Mouse (Mus musculus): ENCODE measurements around the gene Atxn1.

The Atxn1 gene

DNA sequence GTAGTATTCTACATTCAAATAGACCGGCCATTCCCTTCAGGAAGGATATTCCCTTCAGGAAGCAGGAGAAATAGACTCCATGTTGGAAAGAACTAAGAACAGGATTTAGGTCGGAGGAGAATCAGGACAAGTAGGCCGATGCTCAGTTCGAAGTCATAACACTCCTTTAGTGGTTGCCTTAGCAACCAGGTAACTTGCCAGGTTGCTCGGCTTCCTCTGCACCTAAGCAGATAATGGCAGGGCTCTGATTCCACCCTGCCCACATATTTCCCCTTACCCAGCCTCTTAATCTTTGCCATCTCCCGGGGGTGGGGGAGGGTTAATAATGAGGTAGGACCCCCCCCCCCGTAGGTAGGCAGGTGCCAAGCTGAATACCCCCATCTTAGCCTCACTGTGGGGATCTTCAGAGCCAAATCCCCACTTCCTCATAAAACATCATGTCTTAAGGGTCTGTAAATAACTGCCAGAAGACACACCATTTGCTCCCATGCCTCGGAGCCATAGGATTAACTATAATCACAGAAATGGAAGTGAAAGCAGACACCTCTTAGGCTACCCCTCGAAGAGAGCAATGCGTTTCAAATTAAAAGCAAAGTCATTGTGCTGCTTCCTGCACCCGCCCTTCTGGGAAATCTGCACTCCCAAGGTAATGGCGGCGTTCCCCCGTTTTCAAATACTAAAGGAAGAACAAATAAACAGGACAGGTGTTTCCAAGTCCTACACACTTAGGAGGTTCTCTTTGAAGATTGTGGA, 240.1 kb downstream of the Atxn1 start:
- DNase-seq (ENCODE audit: low read depth, low spot score), result no peak

- DNase-seq (ENCODE audit: low read depth, low spot score), result no peak
Observed at GRCm38 (mm10) chr13:45722885-45723284, 241.9 kb downstream of the Atxn1 start.

DNA sequence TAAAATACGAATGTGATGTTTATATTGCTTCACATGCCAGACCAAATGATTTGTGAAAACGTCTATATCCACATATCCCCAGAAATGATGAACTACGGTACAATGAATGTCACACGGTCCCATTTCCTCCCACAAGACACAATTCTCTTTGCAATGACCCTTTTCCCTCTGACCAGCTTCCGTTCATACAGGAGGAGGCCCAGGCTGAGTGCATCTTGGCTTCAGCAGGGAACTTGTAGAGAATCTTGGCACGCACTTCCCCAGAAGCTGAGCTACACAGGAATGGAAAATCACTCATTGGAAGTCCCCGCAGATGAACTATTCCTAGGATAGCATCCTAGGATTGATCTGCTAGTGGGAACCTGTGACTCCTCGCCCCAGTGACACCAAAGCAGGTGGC, 243.2 kb downstream of the Atxn1 start:
- DNase-seq (ENCODE audit: low read depth, low spot score), result peak; percentile 57

DNA sequence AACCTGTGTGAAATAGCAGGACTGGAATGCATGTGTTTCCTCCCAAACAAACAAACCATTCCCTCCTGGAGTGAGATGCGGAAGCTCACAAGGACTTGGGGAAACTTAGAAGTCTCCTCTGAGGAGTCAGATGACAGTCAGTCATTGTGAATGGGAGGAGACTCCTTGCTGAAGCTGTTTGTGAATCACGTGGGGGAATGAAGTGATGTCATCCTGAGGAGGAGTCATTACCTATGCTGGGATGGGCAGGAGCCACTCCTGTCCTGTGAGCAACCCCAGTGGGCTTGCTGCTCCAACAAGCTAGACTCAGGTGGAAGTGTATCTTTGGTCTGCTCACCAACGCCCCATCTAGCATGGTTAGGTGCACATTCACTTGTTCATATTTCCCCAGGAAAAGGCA, 246.0 kb downstream of the Atxn1 start:
- DNase-seq (ENCODE audit: low read depth, low spot score), result no peak

- DNase-seq (ENCODE audit: low read depth, low spot score), result no peak
Observed at GRCm38 (mm10) chr13:45715583-45716180, 249.1 kb downstream of the Atxn1 start.

GRCm38 (mm10) chr13:45710041-45710440, 254.8 kb downstream of the Atxn1 start:
- DNase-seq (ENCODE audit: low read depth, low spot score), result no peak

- DNase-seq (ENCODE audit: low read depth, low spot score), result no peak
Observed at GRCm38 (mm10) chr13:45709402-45709801, 255.4 kb downstream of the Atxn1 start.

DNA sequence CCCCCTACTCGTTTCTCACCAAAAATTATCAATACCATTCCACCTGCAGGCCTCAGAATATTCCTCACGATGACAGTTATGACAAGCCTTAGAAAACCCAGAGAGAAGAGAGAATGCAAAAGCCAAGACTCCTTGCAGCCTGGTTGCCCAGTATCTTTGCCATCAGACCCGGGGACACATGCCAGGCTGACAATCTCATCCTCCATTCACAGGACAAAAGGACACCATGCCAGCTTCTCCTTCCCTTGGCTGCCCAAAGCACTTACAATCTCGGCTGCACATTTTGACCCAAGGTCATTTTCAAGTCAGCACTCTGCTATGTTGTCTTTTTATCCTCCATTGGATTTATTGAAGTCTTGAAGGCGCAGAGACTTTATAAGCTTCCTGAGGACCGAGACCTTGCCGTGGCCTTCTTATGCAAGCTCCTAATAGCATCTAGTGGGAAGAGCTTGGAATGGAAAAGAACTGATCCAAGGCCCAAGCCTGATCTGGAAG, 263.5 kb downstream of the Atxn1 start:
- no peak for DNase-seq (ENCODE audit: low read depth, low spot score)

- no peak for DNase-seq (ENCODE audit: low read depth, low spot score)
Observed at GRCm38 (mm10) chr13:45698982-45699381, 265.8 kb downstream of the Atxn1 start.

DNA sequence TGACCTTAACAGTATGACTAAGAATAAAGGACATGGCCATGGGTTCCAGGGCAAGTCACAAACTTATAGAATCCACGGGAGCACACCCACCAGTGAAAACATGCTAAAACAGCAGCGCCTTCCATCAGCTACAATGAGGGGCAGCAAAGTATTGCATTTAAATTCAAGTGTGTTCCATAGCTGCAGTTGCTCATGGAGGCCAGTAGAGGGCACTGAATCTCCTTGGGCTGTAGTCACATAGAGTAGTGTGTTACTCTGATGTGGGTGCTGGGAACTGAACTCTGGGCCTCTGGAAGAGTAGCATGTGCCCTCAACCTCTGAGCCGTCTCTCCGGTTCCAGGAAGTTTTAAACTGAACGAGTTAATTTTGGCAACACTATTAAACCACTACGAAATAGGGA, 268.8 kb downstream of the Atxn1 start:
- no peak for DNase-seq (ENCODE audit: low read depth, low spot score)

- no peak for DNase-seq (ENCODE audit: low read depth, low spot score)
Observed at GRCm38 (mm10) chr13:45694921-45695437, 269.8 kb downstream of the Atxn1 start.

- no peak for DNase-seq (ENCODE audit: low read depth, low spot score)
Observed at GRCm38 (mm10) chr13:45693953-45694352, 270.9 kb downstream of the Atxn1 start.

DNA sequence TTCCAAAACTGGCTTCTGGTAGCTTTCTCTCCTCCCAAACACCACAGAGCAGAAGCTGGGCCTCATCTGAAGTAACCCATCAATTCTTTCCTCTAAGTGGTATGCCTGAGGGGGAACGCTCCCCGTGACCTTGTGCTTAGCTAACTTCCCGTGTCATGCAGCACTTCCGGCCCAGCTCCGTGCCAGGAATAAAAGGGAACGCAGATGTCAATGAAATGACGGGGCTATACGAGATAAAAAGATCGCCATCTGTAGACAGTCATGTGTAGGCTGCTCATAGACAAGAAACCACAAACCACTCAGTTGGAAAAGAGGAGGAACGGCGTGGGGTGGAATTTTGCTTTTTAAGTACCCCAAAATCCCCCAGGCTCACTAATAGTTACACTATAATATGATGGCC, 271.3 kb downstream of the Atxn1 start:
- DNase-seq (ENCODE audit: low read depth, low spot score), result no peak

GRCm38 (mm10) chr13:45693126-45693525, 271.7 kb downstream of the Atxn1 start:
- DNase-seq (ENCODE audit: low read depth, low spot score), result no peak

DNA sequence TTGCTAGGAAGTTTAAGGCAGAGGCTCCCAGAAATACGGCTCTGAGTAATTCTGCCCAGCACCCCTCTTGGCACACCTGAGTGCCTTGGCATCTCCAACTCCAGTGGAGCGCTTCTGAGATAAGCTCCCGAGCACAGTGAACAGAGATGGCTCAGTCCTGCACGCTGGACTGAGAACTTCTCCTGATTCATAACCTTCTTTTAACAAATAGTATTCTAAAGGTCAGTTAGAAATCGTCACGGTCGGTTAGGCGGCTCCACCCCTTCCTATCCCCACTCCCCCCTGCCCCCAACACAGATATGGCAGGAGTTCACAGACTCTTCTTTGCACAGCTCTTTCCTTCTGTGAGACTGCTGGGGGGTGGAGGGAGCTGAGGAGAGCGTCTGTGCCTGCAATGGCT, 272.4 kb downstream of the Atxn1 start:
- no peak for DNase-seq (ENCODE audit: low read depth, low spot score)

GRCm38 (mm10) chr13:45690426-45690825, 274.4 kb downstream of the Atxn1 start:
- DNase-seq (ENCODE audit: low read depth, low spot score), result peak; percentile 84

DNA sequence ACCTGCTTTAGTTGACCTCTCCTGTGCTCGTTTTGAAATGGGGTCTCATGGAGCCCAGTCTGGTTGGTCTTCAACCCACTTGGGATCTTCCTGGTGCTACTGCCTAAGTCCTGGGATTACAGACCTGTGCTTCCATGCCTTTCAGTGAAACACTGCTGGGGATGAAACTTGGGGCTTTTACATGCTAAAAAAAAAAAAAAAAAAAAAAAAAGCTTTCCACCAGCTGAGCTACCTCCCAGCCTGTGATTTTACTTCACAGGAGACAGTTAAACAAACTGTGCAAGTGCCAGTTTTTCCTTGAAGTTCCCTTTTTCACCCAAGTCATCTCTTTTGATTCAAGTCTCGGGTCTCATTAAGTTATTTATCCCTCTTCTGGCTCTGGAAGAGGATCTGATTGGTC, 275.9 kb downstream of the Atxn1 start:
- no peak for DNase-seq (ENCODE audit: low read depth, low spot score)

DNA sequence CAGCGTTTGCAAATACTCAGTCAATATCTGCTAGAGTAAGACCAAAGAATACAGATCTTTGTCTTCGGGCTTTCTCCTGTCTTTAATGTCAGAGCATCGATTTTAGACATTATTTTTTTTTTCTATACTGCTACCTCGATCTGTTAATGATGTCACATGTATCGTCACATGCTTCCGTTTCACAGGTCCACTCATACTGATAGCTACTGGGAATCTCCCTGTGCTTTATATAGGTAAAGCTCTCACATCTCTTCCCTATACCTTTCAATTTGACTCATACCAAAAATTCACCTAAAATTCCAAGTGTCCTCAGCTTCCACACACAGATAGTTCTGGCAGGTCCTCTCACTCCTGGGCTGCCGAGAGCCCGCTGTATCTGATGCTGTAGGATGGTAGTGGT, 277.2 kb downstream of the Atxn1 start:
- no peak for DNase-seq (ENCODE audit: low read depth, low spot score)

GRCm38 (mm10) chr13:45686309-45686582, 278.6 kb downstream of the Atxn1 start:
- DNase-seq (ENCODE audit: low read depth, low spot score), result no peak

DNA sequence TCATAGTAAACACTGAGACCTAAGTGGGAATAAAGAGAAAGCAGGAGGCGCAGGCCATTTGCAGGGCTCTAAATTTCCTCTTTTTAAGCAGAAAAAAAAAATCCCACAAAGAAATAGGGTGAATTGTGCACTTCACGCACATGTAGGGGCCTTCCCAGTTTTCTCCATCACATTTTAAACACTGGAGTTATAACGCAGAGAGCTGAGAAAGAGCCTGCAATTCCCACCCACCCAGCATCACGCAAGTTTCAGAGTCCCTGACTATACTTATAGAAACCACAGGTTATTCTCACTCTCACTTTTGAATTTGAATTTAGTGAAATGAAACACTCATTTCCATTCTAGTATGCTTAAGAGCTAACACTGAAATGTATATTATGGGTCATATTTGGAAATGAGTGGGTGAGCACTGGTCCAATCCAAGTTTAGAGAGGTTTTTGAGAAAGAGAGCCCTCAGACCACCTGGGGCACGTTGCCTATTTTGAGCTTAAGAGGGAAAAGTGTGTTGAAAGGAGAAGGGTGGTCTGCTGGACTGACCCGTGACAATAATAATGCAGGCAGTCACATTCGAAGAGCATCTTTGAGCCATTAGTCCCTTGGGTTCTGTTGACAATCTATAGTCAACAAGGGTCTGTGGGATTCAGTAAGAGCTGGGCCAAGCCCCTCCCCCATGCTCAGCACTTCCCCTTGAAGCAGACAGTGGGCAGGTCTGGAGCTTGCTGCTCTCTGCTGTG, 279.1 kb downstream of the Atxn1 start:
- DNase-seq (ENCODE audit: low read depth, low spot score), result no peak

GRCm38 (mm10) chr13:45684891-45685311, 279.9 kb downstream of the Atxn1 start:
- no peak for DNase-seq (ENCODE audit: low read depth, low spot score)

DNA sequence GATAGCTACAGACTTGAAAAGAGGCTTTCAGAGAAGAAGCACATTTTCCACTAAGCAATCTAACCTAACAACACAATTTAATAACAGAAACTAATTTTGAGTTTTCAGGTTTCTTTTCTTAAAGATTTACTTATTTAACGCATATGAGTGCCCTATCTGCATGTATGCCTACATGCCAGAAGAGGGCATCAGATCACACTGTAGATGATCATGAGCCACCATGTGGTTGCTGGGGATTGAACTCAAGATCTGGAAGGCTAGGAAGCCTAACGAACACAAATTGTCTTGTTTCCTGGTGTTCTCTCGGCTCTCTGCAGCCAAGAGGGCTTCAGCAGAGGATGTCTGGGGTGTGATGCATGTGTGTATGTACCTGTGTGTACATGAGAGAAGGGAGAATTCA, 280.8 kb downstream of the Atxn1 start:
- no peak for DNase-seq (ENCODE audit: low read depth, low spot score)

DNA sequence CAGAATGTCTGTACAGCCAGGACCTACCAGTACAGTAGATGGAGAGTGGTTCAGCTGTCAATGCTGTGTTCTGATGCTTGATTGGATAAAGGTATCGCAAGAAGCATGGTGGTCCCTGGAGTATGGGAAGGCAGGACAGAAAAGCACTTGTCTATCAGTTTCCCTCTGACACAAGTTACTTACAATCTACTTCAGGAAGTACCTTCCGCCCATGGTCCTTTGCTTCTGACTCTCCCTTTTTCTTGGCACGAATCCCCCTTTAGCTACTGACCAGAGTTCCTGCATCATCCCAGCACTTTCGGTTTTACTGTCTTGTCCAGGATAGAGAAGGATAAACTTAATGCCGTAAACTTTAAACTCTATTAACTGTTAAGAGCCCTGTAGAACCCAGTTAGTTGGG, 283.6 kb downstream of the Atxn1 start:
- no peak for DNase-seq (ENCODE audit: low read depth, low spot score)

Data from skeletal muscle tissue, adult 2 months (tissue).